Mouse (Mus musculus): ENCODE measurements around the gene Mapk1. TPM values are rescaled to one million over a fixed set of nuclear protein-coding genes. Genes with fewer than 3 reads are reported as not detected.

The Mapk1 gene
- polyA plus RNA-seq, 1 experiment: 296 TPM

DNA sequence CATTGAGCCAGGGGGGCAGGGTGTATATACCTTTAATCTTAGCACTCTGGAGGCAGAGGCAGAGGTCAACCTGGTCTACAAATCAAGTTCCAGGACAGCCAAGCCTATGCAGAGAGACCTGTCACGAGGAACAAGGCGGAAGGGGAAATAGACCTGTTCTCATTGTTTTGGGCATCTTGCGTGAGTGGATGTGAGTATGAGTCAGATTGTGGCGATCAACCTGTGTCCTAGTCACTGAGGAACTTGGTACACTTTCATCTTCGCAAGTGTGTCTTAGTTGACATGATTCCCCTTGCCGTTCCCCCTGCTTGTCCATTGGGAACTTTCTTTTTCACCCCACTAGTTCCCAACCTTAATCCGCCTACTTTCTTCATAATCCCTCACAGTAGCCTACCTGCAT lies 26.9 kb downstream of the Mapk1 start:
- TF ChIP-seq CTCF (IDR thresholded peaks at IDR 0.05; ENCODE audit: extremely low read depth, insufficient read depth, low read length) (no peak), POLR2A (IDR thresholded peaks at IDR 0.05; ENCODE audit: extremely low read depth, insufficient read depth, low read length) (no peak)
- H3K4me3 ChIP-seq (ENCODE audit: insufficient read depth, low read length): no peak overlapping the region
- H3K4me1 ChIP-seq (ENCODE audit: control insufficient read depth, insufficient read depth, low read length): peaks cover 5% of the 10 kb centered on the region; the same call in 1 of the 2 replicates
- no peak overlapping the region for H3K27ac ChIP-seq (ENCODE audit: insufficient read depth, low read length)

DNA sequence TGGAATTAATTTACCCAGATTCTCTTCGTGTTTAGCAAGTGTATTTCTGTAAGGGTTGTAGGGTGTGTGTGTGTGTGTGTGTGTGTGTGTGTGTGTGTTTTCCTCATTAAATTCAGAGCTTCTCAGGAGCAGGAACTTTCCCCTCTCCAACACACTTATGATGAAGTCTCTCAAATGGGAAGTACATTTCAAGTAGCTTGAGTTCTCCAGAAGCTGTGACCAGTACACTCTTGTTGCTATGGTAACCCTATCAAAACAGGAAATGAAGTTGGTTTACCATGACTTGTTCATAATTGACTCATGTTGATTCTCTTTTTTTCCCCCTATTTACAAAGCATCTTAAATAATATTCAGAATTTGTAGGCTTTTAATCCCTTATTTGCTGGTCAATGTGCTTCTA lies 29.4 kb downstream of the Mapk1 start:
- no peak overlapping the region for H3K27ac ChIP-seq (ENCODE audit: insufficient read depth, low read length)
- peaks cover 5% of the 10 kb centered on the region; the same call in 1 of the 2 replicates for H3K4me1 ChIP-seq (ENCODE audit: control insufficient read depth, insufficient read depth, low read length)
- no peak overlapping the region for H3K4me3 ChIP-seq (ENCODE audit: insufficient read depth, low read length)
- TF ChIP-seq CTCF (IDR thresholded peaks at IDR 0.05; ENCODE audit: extremely low read depth, insufficient read depth, low read length) (no peak), POLR2A (IDR thresholded peaks at IDR 0.05; ENCODE audit: extremely low read depth, insufficient read depth, low read length) (no peak)

DNA sequence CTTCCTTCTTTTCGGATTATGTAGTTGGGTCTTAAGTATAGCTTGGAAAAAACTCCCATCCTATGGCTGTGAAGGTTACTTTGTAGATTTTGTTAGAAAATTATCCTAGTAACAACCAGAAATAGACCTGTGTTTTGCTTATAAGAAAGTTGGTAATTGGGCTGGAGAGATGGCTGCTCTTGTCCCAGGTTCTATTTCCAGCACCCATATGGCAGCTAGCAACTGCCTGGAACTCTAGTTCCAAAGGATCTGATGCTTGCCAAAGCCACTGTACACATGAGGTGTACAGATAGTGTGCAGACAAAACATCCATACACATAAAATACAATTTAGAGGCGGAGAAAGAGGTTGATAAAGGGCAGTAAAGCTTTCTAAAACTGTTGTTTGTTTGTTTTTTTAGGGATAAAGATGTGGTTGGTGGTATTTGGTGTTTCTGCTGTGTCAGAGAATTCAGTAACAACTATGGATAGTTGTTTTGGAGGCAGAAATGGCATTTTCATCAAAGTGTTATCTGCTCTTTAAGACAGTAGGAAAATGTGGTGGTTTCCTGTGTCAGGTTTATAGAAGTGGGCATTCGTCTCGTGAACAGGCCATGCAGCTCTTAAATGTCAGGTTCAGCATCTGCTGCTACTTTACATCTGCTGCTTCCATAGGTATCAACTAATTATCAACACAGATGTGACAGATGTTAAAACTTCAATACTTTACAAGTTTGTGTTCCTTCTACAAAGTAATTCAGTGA lies 32.1 kb downstream of the Mapk1 start:
- H3K4me3 ChIP-seq (ENCODE audit: insufficient read depth, low read length): no peak overlapping the region
- H3K27ac ChIP-seq (ENCODE audit: insufficient read depth, low read length): no peak overlapping the region
- TF ChIP-seq CTCF (IDR thresholded peaks at IDR 0.05; ENCODE audit: extremely low read depth, insufficient read depth, low read length) (no peak), POLR2A (IDR thresholded peaks at IDR 0.05; ENCODE audit: extremely low read depth, insufficient read depth, low read length) (no peak)
- H3K4me1 ChIP-seq (ENCODE audit: control insufficient read depth, insufficient read depth, low read length): peaks cover 4% of the 10 kb centered on the region; the same call in 1 of the 2 replicates

DNA sequence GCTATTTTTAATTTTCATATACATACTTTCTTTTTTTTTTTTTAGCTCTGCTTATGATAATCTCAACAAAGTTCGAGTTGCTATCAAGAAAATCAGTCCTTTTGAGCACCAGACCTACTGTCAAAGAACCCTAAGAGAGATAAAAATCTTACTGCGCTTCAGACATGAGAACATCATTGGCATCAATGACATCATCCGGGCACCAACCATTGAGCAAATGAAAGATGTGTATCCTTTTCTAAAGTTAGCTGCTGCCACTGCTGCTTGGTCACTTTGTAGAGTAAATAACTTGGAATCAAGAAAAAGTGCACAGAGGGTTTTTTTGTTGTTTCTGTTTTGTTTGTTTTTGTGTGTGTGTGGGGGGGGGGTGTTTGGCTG lies 32.7 kb downstream of the Mapk1 start:
- no peak for TF ChIP-seq CTCF (IDR thresholded peaks at IDR 0.05; ENCODE audit: extremely low read depth, insufficient read depth, low read length)
- TF ChIP-seq POLR2A (IDR thresholded peaks at IDR 0.05; ENCODE audit: extremely low read depth, insufficient read depth, low read length): no peak
- Histone ChIP-seq H3K27ac (ENCODE audit: insufficient read depth, low read length) (no peak overlapping the region), H3K4me1 (ENCODE audit: control insufficient read depth, insufficient read depth, low read length) (peaks cover 4% of the 10 kb centered on the region; the same call in 1 of the 2 replicates), H3K4me3 (ENCODE audit: insufficient read depth, low read length) (no peak overlapping the region)

DNA sequence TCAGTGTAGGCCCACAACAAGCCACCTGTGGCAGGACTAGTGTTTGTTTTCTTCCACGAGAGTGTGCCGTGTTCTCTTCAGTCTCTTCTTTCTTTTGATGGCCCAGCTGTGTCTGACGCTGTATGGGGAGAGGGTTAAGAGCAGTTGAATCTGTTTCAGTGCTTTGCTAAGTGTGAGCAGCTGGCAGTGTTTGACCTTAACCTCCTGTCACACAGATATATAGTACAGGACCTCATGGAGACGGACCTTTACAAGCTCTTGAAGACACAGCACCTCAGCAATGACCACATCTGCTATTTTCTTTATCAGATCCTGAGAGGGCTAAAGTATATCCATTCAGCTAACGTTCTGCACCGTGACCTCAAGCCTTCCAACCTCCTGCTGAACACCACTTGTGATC lies 34.9 kb downstream of the Mapk1 start:
- TF ChIP-seq POLR2A (IDR thresholded peaks at IDR 0.05; ENCODE audit: extremely low read depth, insufficient read depth, low read length) (no peak), CTCF (IDR thresholded peaks at IDR 0.05; ENCODE audit: extremely low read depth, insufficient read depth, low read length) (no peak)
- H3K4me1 ChIP-seq (ENCODE audit: control insufficient read depth, insufficient read depth, low read length): peaks cover 4% of the 10 kb centered on the region
- H3K4me3 ChIP-seq (ENCODE audit: insufficient read depth, low read length): no peak overlapping the region
- no peak overlapping the region for H3K27ac ChIP-seq (ENCODE audit: insufficient read depth, low read length)

DNA sequence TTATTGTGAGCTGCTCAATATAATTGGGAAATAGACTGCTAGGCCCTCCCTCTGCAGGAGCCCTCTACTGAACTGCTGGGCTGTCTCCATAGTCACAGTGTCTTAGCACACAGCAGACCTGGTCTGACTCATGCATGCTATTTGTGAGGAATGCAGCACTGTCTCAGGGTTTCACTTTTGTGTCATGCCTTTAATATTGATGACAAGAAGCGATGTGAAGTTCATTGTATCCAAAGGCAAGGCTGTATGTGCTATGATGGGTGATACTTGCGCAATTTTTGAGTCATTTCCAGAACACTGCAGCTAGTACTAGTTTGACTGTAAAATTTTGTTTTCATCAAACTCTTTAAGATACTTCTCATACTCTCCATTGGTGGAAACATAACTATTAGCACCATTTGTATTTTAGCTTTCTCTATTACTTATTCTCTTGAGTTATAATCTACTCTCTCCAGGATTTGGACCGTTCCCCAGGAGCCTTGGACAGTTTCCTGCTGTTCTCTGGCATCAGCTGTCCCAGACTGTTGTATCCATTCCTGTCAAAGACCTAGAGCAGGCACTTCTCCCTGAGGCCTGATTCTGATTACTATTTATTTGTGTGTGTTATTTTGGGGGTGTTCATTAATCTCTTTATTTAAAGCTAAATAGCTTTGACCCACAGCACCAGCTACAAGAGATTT lies 41.4 kb downstream of the Mapk1 start:
- H3K4me3 ChIP-seq (ENCODE audit: insufficient read depth, low read length): no peak overlapping the region
- TF ChIP-seq POLR2A (IDR thresholded peaks at IDR 0.05; ENCODE audit: extremely low read depth, insufficient read depth, low read length) (no peak), CTCF (IDR thresholded peaks at IDR 0.05; ENCODE audit: extremely low read depth, insufficient read depth, low read length) (no peak)
- H3K4me1 ChIP-seq (ENCODE audit: control insufficient read depth, insufficient read depth, low read length): peaks cover 3% of the 10 kb centered on the region
- no peak overlapping the region for H3K27ac ChIP-seq (ENCODE audit: insufficient read depth, low read length)

DNA sequence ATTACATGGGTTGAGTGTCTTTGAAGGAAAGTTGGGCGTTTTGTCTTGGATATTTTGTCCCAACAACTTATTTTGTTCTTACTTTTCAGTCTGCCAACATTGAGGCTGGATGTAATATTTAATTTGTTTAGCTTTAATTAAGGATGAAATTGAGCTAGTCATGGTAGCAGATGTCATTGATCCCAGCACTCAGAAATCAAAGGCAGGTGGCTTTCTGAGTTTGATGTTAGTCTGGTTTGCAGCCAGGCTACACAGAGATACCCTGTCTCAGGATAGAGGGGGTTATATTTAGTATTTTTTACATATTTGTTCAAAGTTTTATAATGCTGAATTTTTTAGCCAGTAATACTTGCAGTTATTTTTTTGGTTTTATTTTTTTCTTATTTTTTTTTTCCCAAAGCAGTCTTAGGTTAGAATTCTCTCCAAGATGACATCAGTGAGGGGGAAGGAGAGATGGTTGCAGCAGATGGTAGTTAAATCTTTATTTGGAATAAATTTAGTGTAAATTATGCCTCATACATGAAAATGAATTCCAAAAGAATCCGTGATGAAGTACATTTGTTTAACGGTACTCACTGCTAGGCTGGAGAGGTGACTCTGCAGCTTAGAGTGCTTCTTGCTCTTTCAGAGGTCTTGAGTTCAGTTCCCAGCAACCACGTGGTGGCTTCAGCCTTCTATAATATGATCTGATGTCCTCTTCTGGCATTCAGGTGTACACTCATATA lies 47.0 kb downstream of the Mapk1 start:
- TF ChIP-seq POLR2A (IDR thresholded peaks at IDR 0.05; ENCODE audit: extremely low read depth, insufficient read depth, low read length): no peak
- no peak for TF ChIP-seq CTCF (IDR thresholded peaks at IDR 0.05; ENCODE audit: extremely low read depth, insufficient read depth, low read length)
- H3K4me1 ChIP-seq (ENCODE audit: control insufficient read depth, insufficient read depth, low read length): peaks cover 4% of the 10 kb centered on the region; the same call in 1 of the 2 replicates
- H3K4me3 ChIP-seq (ENCODE audit: insufficient read depth, low read length): no peak overlapping the region
- H3K27ac ChIP-seq (ENCODE audit: insufficient read depth, low read length): no peak overlapping the region

DNA sequence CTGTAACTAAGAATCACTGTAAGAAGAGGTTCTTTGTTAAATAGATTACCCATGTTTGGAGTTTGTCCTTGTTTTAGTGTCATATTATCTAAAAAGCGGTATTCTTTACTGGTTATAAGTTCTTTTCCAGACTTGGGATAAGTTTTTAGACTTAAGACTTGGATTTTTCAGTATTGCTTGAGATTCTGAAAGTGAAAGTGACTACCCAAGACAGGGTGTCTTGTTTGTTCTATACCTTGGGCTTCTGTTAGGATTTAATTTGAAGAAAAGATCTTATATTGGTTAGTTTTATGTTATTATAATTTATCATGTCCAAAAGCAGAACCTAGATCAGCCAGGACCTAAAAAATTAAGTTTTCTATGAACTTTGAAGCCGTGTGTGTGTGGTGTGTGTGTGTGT lies 50.6 kb downstream of the Mapk1 start:
- TF ChIP-seq CTCF (IDR thresholded peaks at IDR 0.05; ENCODE audit: extremely low read depth, insufficient read depth, low read length) (no peak), POLR2A (IDR thresholded peaks at IDR 0.05; ENCODE audit: extremely low read depth, insufficient read depth, low read length) (no peak)
- H3K4me1 ChIP-seq (ENCODE audit: control insufficient read depth, insufficient read depth, low read length): peaks cover 4% of the 10 kb centered on the region; the same call in 1 of the 2 replicates
- H3K4me3 ChIP-seq (ENCODE audit: insufficient read depth, low read length): no peak overlapping the region
- H3K27ac ChIP-seq (ENCODE audit: insufficient read depth, low read length): no peak overlapping the region

DNA sequence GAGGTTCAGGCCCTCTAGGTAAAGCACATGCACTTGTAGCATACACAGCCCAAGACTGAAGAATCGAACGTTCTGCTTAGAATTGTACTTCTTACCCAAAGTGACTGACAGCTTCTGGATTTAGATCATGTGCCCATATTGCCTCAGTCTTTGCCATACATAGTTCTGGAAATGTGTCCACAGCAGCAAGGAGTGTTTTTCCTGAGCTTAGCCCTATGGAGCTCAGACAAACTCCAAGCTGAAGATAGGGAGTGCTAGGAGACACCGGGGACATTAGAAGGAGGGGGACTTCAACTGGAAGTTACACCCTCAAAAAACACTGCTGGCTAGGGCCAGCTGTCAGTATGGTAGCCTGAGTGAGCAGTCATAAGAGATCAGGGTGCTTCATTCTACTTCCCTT lies 57.5 kb downstream of the Mapk1 start:
- Histone ChIP-seq H3K4me3 (ENCODE audit: insufficient read depth, low read length) (no peak overlapping the region), H3K27ac (ENCODE audit: insufficient read depth, low read length) (no peak overlapping the region), H3K4me1 (ENCODE audit: control insufficient read depth, insufficient read depth, low read length) (peaks cover 10% of the 10 kb centered on the region)
- TF ChIP-seq POLR2A (IDR thresholded peaks at IDR 0.05; ENCODE audit: extremely low read depth, insufficient read depth, low read length) (no peak), CTCF (IDR thresholded peaks at IDR 0.05; ENCODE audit: extremely low read depth, insufficient read depth, low read length) (no peak)
